Mouse (Mus musculus) bone marrow macrophage, adult 2 months (primary cell): ENCODE measurements around the gene Vps26c.

Source experiments
- CTCF ChIP-seq: IDR thresholded peaks from 2 replicates; pipeline ENCODE4 v1.5.1; 2012; ENCODE audit warnings: low read depth, mild to moderate bottlenecking, low read length, moderate library complexity
- POLR2A ChIP-seq: IDR thresholded peaks from 2 replicates; pipeline ENCODE4 v1.6.1; 2012; ENCODE audit warnings: mild to moderate bottlenecking, low read depth, low read length, borderline replicate concordance

- TF ChIP-seq CTCF (no peak), POLR2A (no peak)
These were observed 25.3 kb upstream of the Vps26c start for GRCm38 (mm10) chr16:94551934-94552333.
